In the genomic region with DNA sequence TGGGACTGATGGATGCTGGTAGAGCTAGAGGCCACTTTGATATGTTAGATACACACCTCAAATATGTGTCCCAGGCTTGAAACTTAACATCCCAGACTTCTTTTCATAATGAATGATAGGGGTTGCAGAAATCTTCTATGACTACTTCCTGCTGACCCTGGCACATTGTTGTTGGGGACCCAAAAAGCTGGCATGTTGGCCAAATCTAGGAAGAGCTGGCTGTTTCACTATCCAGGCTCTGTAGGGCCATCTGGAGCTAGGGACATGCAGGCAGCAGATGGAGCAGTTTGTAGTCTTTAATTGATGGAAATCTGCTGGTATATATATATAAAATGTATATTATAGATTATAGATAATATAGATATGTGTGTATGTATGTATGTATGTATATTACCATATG, we compare ENCODE assay signal across 36 mouse cellular contexts. TPM values are rescaled to one million over a fixed set of nuclear protein-coding genes. Genes with fewer than 3 reads are reported as not detected.
"Had no signal": no experiment of that assay in that cellular context is flagged by ENCODE, and none has a peak within 500 bp of the region (broad histone marks: within the 10 kb centered on the region; RNA-seq: fewer than 3 reads in every experiment).

No protein-coding gene starts in this region.

- H3K27me3 ChIP-seq: embryonic facial prominence, embryonic 12.5 days; embryonic facial prominence, embryonic 13.5 days; embryonic facial prominence, embryonic 15.5 days; forebrain, embryonic 13.5 days; forebrain, embryonic 15.5 days had no signal

- H3K9me3 ChIP-seq: embryonic facial prominence, embryonic 10.5 days; embryonic facial prominence, embryonic 12.5 days; embryonic facial prominence, embryonic 13.5 days; embryonic facial prominence, embryonic 15.5 days; forebrain, embryonic 10.5 days; forebrain, embryonic 12.5 days; forebrain, embryonic 13.5 days; forebrain, embryonic 15.5 days; heart, embryonic 10.5 days had no signal

- H3K9ac ChIP-seq: embryonic facial prominence, embryonic 12.5 days; embryonic facial prominence, embryonic 13.5 days; embryonic facial prominence, embryonic 15.5 days; forebrain, embryonic 12.5 days; forebrain, embryonic 13.5 days; forebrain, embryonic 15.5 days had no signal

- H3K4me2 ChIP-seq: embryonic facial prominence, embryonic 12.5 days; embryonic facial prominence, embryonic 13.5 days; embryonic facial prominence, embryonic 15.5 days; forebrain, embryonic 12.5 days; forebrain, embryonic 13.5 days; forebrain, embryonic 15.5 days; heart, embryonic 11.5 days had no signal

- H3K4me3 ChIP-seq: embryonic facial prominence, embryonic 10.5 days; embryonic facial prominence, embryonic 12.5 days; embryonic facial prominence, embryonic 13.5 days; embryonic facial prominence, embryonic 15.5 days; erythroblast, embryonic 14.5 days; forebrain, embryonic 10.5 days; forebrain, embryonic 12.5 days; forebrain, embryonic 13.5 days; forebrain, embryonic 15.5 days; gastrocnemius, adult 2 months; heart, adult 2 months; heart, embryonic 10.5 days had no signal

- DNase-seq: cerebellum, adult 18-20 months; cerebellum, adult 8-10 months; cerebellum, adult 9-11 months; cerebellum, postnatal 25 days; cerebellum, postnatal 36 days; embryo, embryonic 11 days; gastrocnemius, adult 2 months; gastrocnemius, postnatal 10 days; gastrocnemius, postnatal 14 days; gastrocnemius, postnatal 25 days; gastrocnemius, postnatal 36 days; heart, adult 18-20 months; heart, adult 2 months had no signal

- ATAC-seq: forebrain, embryonic 13.5 days; forebrain, embryonic 15.5 days; forebrain, embryonic 16.5 days had no signal

- H3K27ac ChIP-seq: embryonic facial prominence, embryonic 10.5 days; embryonic facial prominence, embryonic 12.5 days; embryonic facial prominence, embryonic 13.5 days; embryonic facial prominence, embryonic 15.5 days; forebrain, embryonic 10.5 days; forebrain, embryonic 12.5 days; forebrain, embryonic 13.5 days; forebrain, embryonic 15.5 days; gastrocnemius, adult 2 months; heart, adult 2 months; heart, embryonic 10.5 days had no signal

- H3K4me1 ChIP-seq: embryonic facial prominence, embryonic 10.5 days; embryonic facial prominence, embryonic 12.5 days; embryonic facial prominence, embryonic 13.5 days; embryonic facial prominence, embryonic 15.5 days; forebrain, embryonic 10.5 days; forebrain, embryonic 12.5 days; forebrain, embryonic 13.5 days; forebrain, embryonic 15.5 days; heart, embryonic 10.5 days had no signal

- H3K36me3 ChIP-seq: embryonic facial prominence, embryonic 10.5 days; embryonic facial prominence, embryonic 12.5 days; embryonic facial prominence, embryonic 13.5 days; embryonic facial prominence, embryonic 15.5 days; forebrain, embryonic 10.5 days; forebrain, embryonic 12.5 days; forebrain, embryonic 15.5 days; heart, embryonic 10.5 days had no signal

RNA-seq across cellular contexts. Expression of a gene that starts 8.3 kb away (rescaled TPM):
- total RNA-seq: common myeloid progenitor, adult 5-6 weeks; gastrocnemius, adult 18-20 months; gastrocnemius, adult 2 months; gastrocnemius, postnatal 10 days; gastrocnemius, postnatal 14 days; gastrocnemius, postnatal 25 days; gastrocnemius, postnatal 36 days; gastrocnemius, postnatal 4 days; granulocyte monocyte progenitor cell, adult 5-6 weeks; heart, adult 18-20 months; heart, adult 2 months; heart, adult 8-10 months had no signal
- polyA plus RNA-seq: cortical plate, adult 2 months; embryonic facial prominence, embryonic 10.5 days; embryonic facial prominence, embryonic 11.5 days; embryonic facial prominence, embryonic 12.5 days; embryonic facial prominence, embryonic 13.5 days; embryonic facial prominence, embryonic 14.5 days; erythroblast, embryonic 14.5 days; forebrain, embryonic 10.5 days; forebrain, embryonic 11.5 days; forebrain, embryonic 12.5 days; forebrain, embryonic 13.5 days; forebrain, embryonic 15.5 days; forebrain, embryonic 16.5 days; frontal cortex, adult 2 months; heart, embryonic 11.5 days had no signal

RNA-seq across cellular contexts. Expression of a gene that starts 14.5 kb away (rescaled TPM):
- total RNA-seq: common myeloid progenitor, adult 5-6 weeks; granulocyte monocyte progenitor cell, adult 5-6 weeks had no signal
- polyA plus RNA-seq: erythroblast, embryonic 14.5 days had no signal

RNA-seq across cellular contexts. Expression of a gene that starts 56.3 kb away (rescaled TPM):
- total RNA-seq: gastrocnemius, adult 18-20 months; gastrocnemius, adult 8-10 months; gastrocnemius, postnatal 25 days had no signal
- polyA plus RNA-seq: erythroblast, embryonic 14.5 days; forebrain, embryonic 11.5 days had no signal
